Mouse (Mus musculus): ENCODE measurements around the gene Ggt1.
A peak's percentile ranks its signal among the peaks of the same experiment; 100 is the strongest.

The Ggt1 gene

DNA sequence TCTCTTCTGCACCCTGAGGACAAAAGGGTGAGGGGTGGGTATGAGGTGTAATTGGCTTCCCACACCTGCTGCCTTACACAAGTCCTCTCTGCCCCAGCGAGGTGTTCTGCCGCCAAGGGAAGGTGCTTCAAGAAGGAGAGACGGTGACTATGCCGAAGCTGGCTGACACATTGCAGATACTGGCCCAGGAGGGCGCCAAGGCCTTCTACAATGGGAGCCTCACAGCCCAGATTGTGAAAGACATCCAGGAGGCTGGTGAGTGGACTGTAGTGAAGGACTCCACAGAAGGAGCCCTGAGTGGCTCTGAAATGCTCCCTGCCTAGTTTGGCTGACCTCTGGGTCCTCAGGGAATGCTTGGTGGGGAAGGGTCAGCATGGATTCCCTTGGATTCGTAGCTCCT lies 17.7 kb downstream of the Ggt1 start:
- DNase-seq, result no peak

GRCm38 (mm10) chr10:75585876-75586552 lies 24.6 kb downstream of the Ggt1 start:
- peak; percentile 71 to 78 for DNase-seq

DNA sequence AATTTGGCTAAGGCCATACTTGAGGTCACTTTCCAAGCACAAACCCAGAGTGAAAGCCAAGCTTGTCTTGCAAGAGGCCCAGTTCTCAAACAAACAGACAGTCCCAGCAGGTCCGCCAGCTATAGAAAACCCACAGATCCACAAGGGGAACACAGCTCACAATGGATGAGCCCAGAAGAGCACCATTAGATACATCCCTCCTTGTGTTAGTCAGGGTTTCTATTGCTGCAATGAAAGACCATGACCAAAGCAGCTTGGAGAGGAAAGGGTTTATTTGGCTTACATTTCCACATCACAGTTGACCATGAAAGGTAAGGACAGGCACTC lies 25.1 kb downstream of the Ggt1 start:
- DNase-seq, result no peak

GRCm38 (mm10) chr10:75587781-75588180 lies 26.4 kb downstream of the Ggt1 start:
- no peak for DNase-seq

- DNase-seq, result no peak
These were observed 26.9 kb downstream of the Ggt1 start for GRCm38 (mm10) chr10:75588336-75588735.

DNA sequence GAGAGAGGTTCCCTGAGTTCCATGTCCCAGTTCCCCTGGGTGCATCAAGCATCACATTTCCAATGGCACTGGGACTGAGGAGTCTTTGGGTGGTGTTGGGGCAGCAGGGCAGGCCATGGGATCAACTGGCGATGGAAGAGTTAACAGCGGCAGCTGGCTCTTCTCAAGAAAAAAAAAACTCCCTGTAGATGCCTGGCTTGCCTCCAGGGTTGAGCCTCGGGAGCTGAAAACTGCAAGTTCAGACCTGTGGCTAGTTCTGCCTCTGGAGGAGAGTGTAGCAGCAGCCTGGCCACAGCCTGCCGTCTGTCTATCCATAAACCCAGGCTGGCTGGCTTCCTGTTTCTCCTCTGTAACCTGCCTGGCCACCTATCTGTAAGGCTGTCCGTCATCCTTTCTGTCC lies 27.7 kb downstream of the Ggt1 start, which contains the start of gene Ggt5:
Gene Ggt5 (plus strand): TSS at position 212 of the 400 bp plus-strand sequence.
- peak in 1 of 2 experiments; percentile 28 for DNase-seq

- DNase-seq, result peak in 1 of 2 experiments; percentile 27
These were observed 28.2 kb downstream of the Ggt1 start for GRCm38 (mm10) chr10:75589651-75590050.

DNA sequence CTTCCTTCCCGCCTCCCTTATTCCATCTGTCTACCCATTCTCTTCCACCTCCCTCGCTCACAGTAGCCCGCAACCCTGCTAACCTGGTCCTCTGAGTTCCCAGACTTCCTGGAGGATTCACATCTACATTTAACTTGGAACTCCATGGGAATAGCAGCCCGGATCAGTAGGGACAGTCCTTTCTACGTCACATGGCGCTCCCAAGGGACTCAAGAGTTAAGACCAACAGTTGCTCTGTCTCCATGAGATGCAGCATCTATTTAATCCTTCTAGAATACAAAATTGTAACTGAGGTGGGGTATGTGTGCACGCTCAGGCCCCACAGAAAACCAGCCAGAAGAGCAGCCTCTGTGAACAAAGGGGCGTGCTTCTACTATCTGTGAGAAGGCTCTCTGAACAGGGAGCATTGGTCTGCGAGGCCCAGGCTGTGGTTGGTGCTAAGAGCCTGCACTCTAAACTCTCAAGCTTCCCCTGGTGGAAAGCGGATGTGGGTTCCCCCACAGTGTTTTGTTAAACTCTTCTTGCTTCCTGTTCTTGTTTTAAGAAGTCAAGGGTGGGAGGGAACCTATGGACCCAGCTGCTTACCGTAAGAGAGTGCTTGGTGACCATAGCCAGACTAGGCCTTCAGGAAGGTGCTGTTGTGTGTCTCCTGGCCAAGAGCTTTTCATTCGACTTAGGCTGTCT lies 29.9 kb downstream of the Ggt1 start:
- DNase-seq, result peak; percentile 83 to 94

- DNase-seq, result no peak
These were observed 31.2 kb downstream of the Ggt1 start for GRCm38 (mm10) chr10:75592585-75592984.

DNA sequence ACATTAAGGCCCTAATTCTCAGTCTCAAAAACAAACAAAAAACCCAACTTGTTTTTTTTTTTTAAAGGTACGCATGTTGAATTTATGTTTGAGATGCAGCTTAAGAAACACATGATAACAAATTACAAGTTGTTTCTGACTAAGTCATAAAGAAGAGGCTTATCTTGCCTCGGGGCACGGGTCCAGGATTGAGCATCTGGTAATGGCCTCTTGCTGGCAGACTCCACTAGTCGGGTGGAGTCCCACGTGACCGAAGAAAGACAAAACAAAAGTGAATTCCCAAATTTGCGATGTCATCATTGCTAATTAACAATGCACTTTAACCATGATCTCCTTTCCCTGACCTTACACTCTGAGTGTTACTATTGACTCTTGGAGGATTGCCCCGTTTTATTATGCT lies 34.6 kb downstream of the Ggt1 start:
- no peak for DNase-seq

GRCm38 (mm10) chr10:75600189-75600730 lies 38.9 kb downstream of the Ggt1 start:
- no peak for DNase-seq

DNA sequence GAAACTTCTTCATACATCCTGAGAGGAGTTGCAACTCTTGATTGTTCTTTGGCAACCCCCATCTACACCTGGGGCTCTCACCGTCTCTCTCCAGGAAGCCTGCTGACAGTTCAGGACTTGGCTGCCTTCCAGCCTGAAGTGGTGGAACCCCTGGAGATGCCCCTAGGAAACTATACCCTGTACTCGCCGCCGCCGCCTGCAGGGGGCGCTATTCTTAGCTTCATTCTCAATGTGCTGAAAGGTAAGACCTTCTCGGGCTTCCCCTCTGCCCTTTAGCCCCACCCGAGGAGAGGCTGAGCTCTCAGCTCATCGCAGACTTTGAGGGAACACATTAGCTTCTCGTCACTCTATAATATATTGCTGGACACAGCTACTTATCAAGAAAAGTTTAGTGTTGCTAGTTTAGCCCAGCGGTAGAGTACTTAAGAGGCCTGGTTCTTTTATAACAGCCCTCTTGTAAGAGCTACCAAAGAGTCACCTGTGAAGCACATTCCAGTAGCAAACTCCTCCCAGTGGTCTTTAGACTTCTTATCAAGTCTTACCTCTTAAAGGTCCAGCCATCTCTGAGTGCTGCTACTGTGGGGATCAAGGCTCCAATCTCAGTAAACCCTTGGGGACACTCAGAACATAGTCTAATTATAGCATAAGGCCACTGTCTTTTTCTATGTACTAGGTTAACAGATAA lies 43.9 kb downstream of the Ggt1 start:
- DNase-seq, result no peak

GRCm38 (mm10) chr10:75607253-75607652 lies 45.8 kb downstream of the Ggt1 start:
- no peak for DNase-seq

DNA sequence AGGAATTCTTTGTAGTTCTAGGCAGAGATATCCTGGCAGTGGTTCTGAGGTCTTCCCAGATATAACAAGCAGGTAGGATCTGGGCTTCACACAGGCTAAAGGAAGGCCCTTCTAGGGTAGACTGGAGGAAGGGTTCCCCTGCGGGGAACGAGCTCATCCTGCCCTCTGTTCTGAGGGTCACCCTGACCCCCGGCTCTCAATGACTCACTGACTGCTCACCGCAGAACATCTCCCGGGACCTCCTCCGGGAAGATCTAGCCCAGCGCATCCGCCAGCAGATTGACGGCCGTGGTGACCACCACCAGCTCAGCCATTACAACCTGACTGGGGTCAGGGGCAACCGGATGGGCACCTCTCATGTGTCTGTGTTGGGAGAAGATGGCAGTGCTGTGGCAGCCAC lies 47.6 kb downstream of the Ggt1 start:
- no peak for DNase-seq

GRCm38 (mm10) chr10:75610486-75610885 lies 49.1 kb downstream of the Ggt1 start:
- DNase-seq, result no peak

- DNase-seq, result no peak
These were observed 54.6 kb downstream of the Ggt1 start for GRCm38 (mm10) chr10:75616044-75616443.

GRCm38 (mm10) chr10:75620818-75621217 lies 59.4 kb downstream of the Ggt1 start:
- no peak for DNase-seq

GRCm38 (mm10) chr10:75625920-75626319 lies 64.5 kb downstream of the Ggt1 start:
- DNase-seq, result no peak

- no peak for DNase-seq
These were observed 65.6 kb downstream of the Ggt1 start for GRCm38 (mm10) chr10:75626991-75627390.

DNA sequence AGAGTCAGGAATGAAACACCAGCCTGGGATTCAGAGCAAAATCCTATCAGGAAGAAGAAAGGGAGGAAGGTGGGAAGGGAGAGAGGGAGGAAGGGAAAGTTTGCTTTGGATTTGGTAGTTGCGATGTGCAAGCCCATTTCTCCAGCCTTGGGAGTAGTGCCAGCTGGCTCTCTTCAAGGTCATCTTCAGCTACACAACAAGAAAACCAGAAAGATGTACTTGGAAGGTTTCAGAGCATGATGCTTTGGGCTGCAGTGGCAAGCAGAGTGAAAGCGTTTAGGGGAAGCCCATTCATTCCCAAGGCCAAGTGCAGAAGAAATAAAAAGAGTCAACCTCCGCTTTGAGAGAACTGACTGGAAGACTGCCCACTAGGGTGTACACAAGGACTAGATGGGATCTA lies 66.1 kb downstream of the Ggt1 start:
- no peak for DNase-seq

DNA sequence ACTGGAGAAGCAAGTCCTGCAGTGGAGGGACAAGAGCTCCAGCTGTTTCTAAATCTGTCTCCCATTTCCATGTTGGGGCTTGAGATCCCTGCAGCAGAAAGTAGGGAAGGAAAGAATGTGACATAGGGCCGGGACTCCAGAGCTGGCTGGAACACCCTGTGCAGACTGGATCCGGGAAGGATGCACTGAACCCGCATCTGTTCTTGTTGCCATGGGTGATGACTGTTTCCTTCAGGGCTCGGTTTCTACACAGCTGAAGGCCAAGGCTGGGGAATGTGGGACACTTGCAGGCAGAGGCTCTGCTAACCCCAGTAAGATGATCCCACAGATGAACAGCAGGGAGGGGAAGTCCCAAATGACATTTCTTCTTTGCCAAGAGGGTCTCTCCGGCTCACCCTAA lies 71.2 kb downstream of the Ggt1 start:
- no peak for DNase-seq

- no peak for DNase-seq
These were observed 71.6 kb downstream of the Ggt1 start for GRCm38 (mm10) chr10:75633048-75633447.

GRCm38 (mm10) chr10:75633576-75634139 lies 72.3 kb downstream of the Ggt1 start:
- no peak for DNase-seq

All from thymus, adult 18-20 months (tissue).